Mouse (Mus musculus) 3134 (cell line): ENCODE results near the gene Ttll6.

Experiments used
- DNase-seq: peaks from one replicate; pipeline ENCODE4 v3.0.0-alpha.2; 2011; ENCODE audit warnings: low spot score; ENCODE audit not compliant: insufficient read length; ENCODE audit errors: extremely low read depth

The Ttll6 gene

GRCm38 (mm10) chr11:96193521-96194400 lies 60.2 kb downstream of the Ttll6 start, which contains the start of gene Hoxb13:
TSS of gene Hoxb13 (plus strand) at chr11:96194316.
- peak; percentile 77 for DNase-seq

GRCm38 (mm10) chr11:96194401-96194710 lies 60.8 kb downstream of the Ttll6 start:
- DNase-seq, result no peak

- DNase-seq, result no peak
These were observed 61.5 kb downstream of the Ttll6 start for GRCm38 (mm10) chr11:96194961-96195640.

GRCm38 (mm10) chr11:96195769-96196280 lies 62.2 kb downstream of the Ttll6 start:
- DNase-seq, result no peak

- no peak for DNase-seq
These were observed 65.1 kb downstream of the Ttll6 start for GRCm38 (mm10) chr11:96198642-96199041.

- no peak for DNase-seq
These were observed 65.8 kb downstream of the Ttll6 start for GRCm38 (mm10) chr11:96199181-96200086.

GRCm38 (mm10) chr11:96200183-96200655 lies 66.6 kb downstream of the Ttll6 start:
- DNase-seq, result no peak

- DNase-seq, result no peak
These were observed 68.2 kb downstream of the Ttll6 start for GRCm38 (mm10) chr11:96201741-96202140.

GRCm38 (mm10) chr11:96202401-96203081 lies 69.0 kb downstream of the Ttll6 start:
- DNase-seq, result no peak

- no peak for DNase-seq
These were observed 69.7 kb downstream of the Ttll6 start for GRCm38 (mm10) chr11:96203182-96203788.

- DNase-seq, result no peak
These were observed 70.2 kb downstream of the Ttll6 start for GRCm38 (mm10) chr11:96203789-96204186.

- no peak for DNase-seq
These were observed 70.8 kb downstream of the Ttll6 start for GRCm38 (mm10) chr11:96204351-96204750.

- no peak for DNase-seq
These were observed 72.0 kb downstream of the Ttll6 start for GRCm38 (mm10) chr11:96205426-96206131.
